Mouse (Mus musculus) limb, embryonic 14.5 days (tissue): Measurements from ENCODE around the gene Ccrl2. TPM values are rescaled to one million over a fixed set of nuclear protein-coding genes. Genes with fewer than 3 reads are reported as not detected.

Source experiments
- ATAC-seq: fragments of 200-750 bp; cut with Nextera tagmentation; 2 replicates; pipeline ENCODE4 v1.8.0; 2017; ENCODE audit warnings: low read depth, moderate number of reproducible peaks, moderate TSS enrichment; ENCODE audit not compliant: low FRiP score
- DNase-seq: peaks from one replicate; pipeline ENCODE4 v3.0.0-alpha.2; 2015; ENCODE audit warnings: low spot score
- H3K27ac ChIP-seq: fragments of 300-500 bp; sonication (generic); replicated peaks from 2 replicates; pipeline ENCODE4 v1.5.1; 2014; ENCODE audit warnings: low read depth, mild to moderate bottlenecking, low read length, moderate library complexity, mixed read lengths
- H3K27me3 ChIP-seq: fragments of 300-500 bp; sonication (generic); 2 replicates; pipeline ENCODE4 v1.6.1; 2014; ENCODE audit warnings: low read length, mixed read lengths; ENCODE audit not compliant: control insufficient read depth, insufficient read depth
- H3K36me3 ChIP-seq: fragments of 300-500 bp; sonication (generic); 2 replicates; pipeline ENCODE4 v1.6.1; 2014; ENCODE audit warnings: mild to moderate bottlenecking, low read length, moderate library complexity, mixed read lengths; ENCODE audit not compliant: control insufficient read depth, insufficient read depth
- H3K4me1 ChIP-seq: fragments of 300-500 bp; sonication (generic); 2 replicates; pipeline ENCODE4 v1.6.1; 2014; ENCODE audit warnings: antibody characterized with exemption, low read length, mixed read lengths; ENCODE audit not compliant: control insufficient read depth, insufficient read depth
- H3K4me2 ChIP-seq: fragments of 300-500 bp; sonication (generic); replicated peaks from 2 replicates; pipeline ENCODE4 v1.6.1; 2014; ENCODE audit warnings: low read depth, mild to moderate bottlenecking, low read length, moderate library complexity; ENCODE audit not compliant: severe bottlenecking
- H3K4me3 ChIP-seq: fragments of 300-500 bp; sonication (generic); replicated peaks from 2 replicates; pipeline ENCODE4 v1.5.1; 2014; ENCODE audit warnings: low read length
- H3K9ac ChIP-seq: fragments of 300-500 bp; sonication (generic); 2 replicates; pipeline ENCODE4 v1.6.1; 2014; ENCODE audit warnings: mild to moderate bottlenecking, low read depth, low read length, moderate library complexity; ENCODE audit not compliant: severe bottlenecking
- H3K9me3 ChIP-seq: fragments of 300-500 bp; sonication (generic); 2 replicates; pipeline ENCODE4 v1.6.1; 2016; ENCODE audit warnings: low read length; ENCODE audit not compliant: control insufficient read depth
- POLR2A ChIP-seq: fragments of 200-500 bp; IDR thresholded peaks from 2 replicates; pipeline ENCODE4 v1.8.0; 2012; ENCODE audit warnings: inconsistent platforms, mild to moderate bottlenecking, moderate library complexity, borderline replicate concordance; ENCODE audit not compliant: insufficient read depth, insufficient read length; ENCODE audit errors: extremely low read depth
- WGBS: fragments of 180-500 bp; shearing (Covaris S2); extraction: QIAGEN DNeasy Blood & Tissue Kit; methylation state at CpG from one replicate; pipeline ENCODE4 v1.1.7; 2014; 5-methylcytosine and 5-hydroxymethylcytosine counted together
- polyA plus RNA-seq, 2 experiments: library from polyadenylated mRNA; depleted of rRNA in 1 of 2; stranded (reverse) in 1 of 2; unstranded in 1 of 2; fragments of >200 nt; fragmentation: Nextera tagmentation in 1 of 2; extraction: Ambion mirVana in 1 of 2; gene quantifications; 2 replicates each; pipeline versions ENCODE4 v1.2.1 to v1.2.3; 2012 to 2014

The Ccrl2 gene
- polyA plus RNA-seq (2012; rRNA removed) = 0.50 and 0.63 TPM in 2 replicates
- polyA plus RNA-seq (2014; fragmentation: Nextera tagmentation; extraction: Ambion mirVana) = 0.59 and 0.88 TPM in 2 replicates

DNA sequence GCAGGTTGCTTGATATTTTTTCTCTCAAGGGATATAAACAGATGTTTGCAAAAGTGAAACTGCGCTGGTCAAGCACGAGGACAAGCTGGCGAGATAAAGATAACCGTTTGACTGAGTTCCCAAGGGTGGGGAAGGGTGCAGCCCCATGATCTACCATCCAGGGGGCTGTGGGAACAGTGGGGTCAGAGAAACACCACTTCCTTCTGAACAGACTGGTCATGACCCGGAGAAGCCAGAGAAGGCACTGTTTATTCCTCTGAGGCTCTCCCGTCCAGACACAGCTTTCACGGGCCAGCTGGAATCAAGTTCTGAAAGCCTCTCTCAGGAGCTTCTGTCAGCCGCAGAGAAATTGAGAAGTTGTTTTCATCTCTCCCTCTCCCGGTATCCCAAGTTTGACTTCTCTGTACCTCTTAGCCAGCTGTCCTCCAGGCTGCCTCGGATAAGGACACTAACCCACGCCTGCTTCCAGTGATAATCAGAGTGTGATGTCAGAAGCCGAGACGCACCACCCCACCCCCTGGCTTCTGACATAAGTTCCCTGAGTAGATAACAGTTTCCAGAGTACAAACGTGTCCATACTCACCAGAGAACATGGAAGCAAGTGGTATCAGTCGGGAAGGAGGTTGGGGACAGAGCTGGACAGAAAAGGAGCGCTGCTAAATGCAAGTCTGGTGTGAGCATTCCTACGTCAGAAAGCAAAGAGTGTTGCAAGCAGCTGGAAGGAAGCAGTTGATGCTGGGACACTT, at the start of gene Ccrl2:
Ccrl2 (minus strand) TSS at position 722 of the 746 bp plus-strand sequence.
- H3K27ac ChIP-seq = no peak within 1 kb of the TSS
- H3K36me3 ChIP-seq = no peaks in the 10 kb centered on the region
- H3K27me3 ChIP-seq = no peaks in the 10 kb centered on the region
- H3K4me3 ChIP-seq = peak within 1 kb of the TSS; percentile 35
- WGBS = 20% methylated on average over 17 of the region's 17 CpGs
- peak within 1 kb of the TSS; percentile 60 for H3K4me2 ChIP-seq
- H3K9ac ChIP-seq = peak within 1 kb of the TSS; percentile 44
- ATAC-seq = peak; percentile 12; the same call in 1 of the 2 replicates
- peaks cover 7% of the 10 kb centered on the region; the same call in 1 of the 2 replicates for H3K4me1 ChIP-seq
- DNase-seq = no peak
- no peak for TF ChIP-seq POLR2A
- no peaks in the 10 kb centered on the region for H3K9me3 ChIP-seq

DNA sequence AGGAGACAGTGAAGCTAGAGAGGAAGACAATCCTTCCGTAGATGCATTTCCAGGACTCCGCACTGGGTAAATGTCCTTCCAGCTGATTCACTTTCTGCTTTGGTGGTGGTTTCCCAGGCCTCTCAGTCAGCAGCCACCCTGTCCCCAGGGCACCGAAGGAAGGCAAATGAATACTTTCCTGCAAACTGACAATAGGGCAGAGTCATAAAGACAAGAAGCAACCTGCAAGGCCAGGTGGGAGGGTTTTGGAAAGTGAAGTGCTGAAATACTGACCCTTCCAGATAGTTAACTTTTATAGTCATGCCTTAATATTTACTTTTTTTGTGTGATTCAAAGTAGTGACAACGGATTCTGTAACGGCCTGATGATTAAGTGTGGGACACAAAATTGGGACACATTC, 46.6 kb upstream of the Ccrl2 start:
- H3K9me3 ChIP-seq = no peaks in the 10 kb centered on the region
- DNase-seq = no peak
- no peaks in the 10 kb centered on the region for H3K4me1 ChIP-seq
- H3K36me3 ChIP-seq = no peaks in the 10 kb centered on the region
- H3K4me3 ChIP-seq = no peak overlapping the region
- no peak overlapping the region for H3K9ac ChIP-seq
- H3K27ac ChIP-seq = no peak overlapping the region
- no peak for TF ChIP-seq POLR2A
- WGBS = 83% methylated on average over 5 of the region's 5 CpGs
- no peaks in the 10 kb centered on the region for H3K27me3 ChIP-seq
- no peak overlapping the region for H3K4me2 ChIP-seq
- ATAC-seq = no peak

DNA sequence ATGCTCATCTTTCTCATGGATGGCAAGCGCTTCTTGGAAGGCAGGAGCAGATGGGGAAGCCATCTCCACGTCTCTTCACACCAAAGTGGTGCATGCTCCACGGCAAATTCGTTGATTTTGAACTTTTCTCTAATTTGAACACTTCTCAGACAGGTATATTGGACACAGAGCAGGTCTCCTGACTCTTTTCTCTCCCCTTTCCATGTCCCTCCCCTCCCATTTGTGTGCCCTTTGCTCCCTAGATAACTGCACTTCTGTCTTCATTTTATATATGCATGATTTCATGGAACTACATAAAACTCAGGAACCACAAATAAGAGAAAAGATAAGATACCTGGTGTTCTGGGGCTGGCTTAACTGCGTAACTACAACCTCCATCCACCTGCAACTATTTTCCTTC, 46.0 kb upstream of the Ccrl2 start:
- WGBS = 84% methylated on average over 5 of the region's 5 CpGs
- ATAC-seq = no peak

DNA sequence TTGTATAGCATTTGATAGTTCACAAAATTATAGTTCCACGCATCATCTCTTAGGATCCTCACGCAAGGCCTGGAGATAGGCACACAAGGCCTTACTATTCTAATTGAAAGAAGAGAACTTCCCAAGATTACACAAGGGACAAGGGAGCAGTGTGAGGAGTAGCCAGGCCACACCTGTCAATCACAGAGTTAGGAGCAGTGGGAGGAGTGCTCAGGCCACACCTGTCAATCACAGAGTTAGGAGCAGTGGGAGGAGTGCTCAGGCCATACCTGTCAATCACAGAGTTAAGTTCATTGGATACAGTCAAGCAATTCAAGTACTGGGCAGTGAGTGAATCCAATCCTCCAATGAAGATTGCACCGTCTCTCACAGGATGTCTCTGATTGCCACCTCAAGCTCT, 43.1 kb upstream of the Ccrl2 start:
- no peak overlapping the region for H3K4me3 ChIP-seq
- H3K4me1 ChIP-seq = no peaks in the 10 kb centered on the region
- no peak for TF ChIP-seq POLR2A
- no peak overlapping the region for H3K4me2 ChIP-seq
- no peak overlapping the region for H3K9ac ChIP-seq
- H3K27me3 ChIP-seq = no peaks in the 10 kb centered on the region
- no peaks in the 10 kb centered on the region for H3K9me3 ChIP-seq
- WGBS = 93% methylated on average over 3 of the region's 3 CpGs
- no peak overlapping the region for H3K27ac ChIP-seq
- ATAC-seq (peak; percentile 50; the same call in 1 of the 2 replicates), DNase-seq (no peak)
- no peaks in the 10 kb centered on the region for H3K36me3 ChIP-seq

More for the DNA sequence above, 46.0 kb upstream of the Ccrl2 start:
- Histone ChIP-seq H3K4me2 (no peak overlapping the region), H3K27me3 (no peaks in the 10 kb centered on the region), H3K27ac (no peak overlapping the region), H3K4me3 (no peak overlapping the region), H3K4me1 (no peaks in the 10 kb centered on the region), H3K36me3 (no peaks in the 10 kb centered on the region), H3K9ac (no peak overlapping the region), H3K9me3 (no peaks in the 10 kb centered on the region)
- DNase-seq = no peak
- TF ChIP-seq POLR2A = no peak

DNA sequence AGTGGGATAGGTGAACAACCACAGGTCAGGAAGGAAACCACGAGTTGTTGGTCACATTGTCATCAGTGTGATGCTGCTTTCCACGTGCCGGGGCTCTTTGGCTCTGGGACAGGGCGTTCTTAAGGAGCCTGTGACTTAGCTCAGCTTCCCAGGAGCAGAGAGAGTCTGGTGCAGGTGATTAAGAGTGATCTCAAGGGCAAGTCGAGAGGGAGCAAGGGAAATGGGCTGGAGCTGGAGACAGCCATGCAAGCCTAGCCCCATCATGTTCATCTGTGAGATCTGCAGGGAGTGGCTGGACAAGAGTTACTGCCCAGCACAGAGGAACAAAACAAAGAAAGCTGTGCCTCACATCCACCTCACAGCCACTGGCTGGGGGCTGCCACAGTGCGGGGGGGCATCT, 40.2 kb upstream of the Ccrl2 start:
- H3K36me3 ChIP-seq = no peaks in the 10 kb centered on the region
- TF ChIP-seq POLR2A = no peak
- H3K9me3 ChIP-seq = no peaks in the 10 kb centered on the region
- H3K27me3 ChIP-seq = no peaks in the 10 kb centered on the region
- no peak overlapping the region for H3K9ac ChIP-seq
- whole genome bisulfite sequencing = 58% methylated on average over 6 of the region's 6 CpGs
- no peak overlapping the region for H3K27ac ChIP-seq
- H3K4me3 ChIP-seq = no peak overlapping the region
- ATAC-seq (no peak), DNase-seq (no peak)
- H3K4me2 ChIP-seq = no peak overlapping the region
- no peaks in the 10 kb centered on the region for H3K4me1 ChIP-seq
